Mouse (Mus musculus): ENCODE data around the gene Pde11a. TPM values are rescaled to one million over a fixed set of nuclear protein-coding genes. Genes with fewer than 3 reads are reported as not detected.

The Pde11a gene
- 0.13 and 0.20 TPM in 2 replicates for polyA plus RNA-seq (2016; fragmentation: Nextera tagmentation; extraction: Ambion mirVana)

DNA sequence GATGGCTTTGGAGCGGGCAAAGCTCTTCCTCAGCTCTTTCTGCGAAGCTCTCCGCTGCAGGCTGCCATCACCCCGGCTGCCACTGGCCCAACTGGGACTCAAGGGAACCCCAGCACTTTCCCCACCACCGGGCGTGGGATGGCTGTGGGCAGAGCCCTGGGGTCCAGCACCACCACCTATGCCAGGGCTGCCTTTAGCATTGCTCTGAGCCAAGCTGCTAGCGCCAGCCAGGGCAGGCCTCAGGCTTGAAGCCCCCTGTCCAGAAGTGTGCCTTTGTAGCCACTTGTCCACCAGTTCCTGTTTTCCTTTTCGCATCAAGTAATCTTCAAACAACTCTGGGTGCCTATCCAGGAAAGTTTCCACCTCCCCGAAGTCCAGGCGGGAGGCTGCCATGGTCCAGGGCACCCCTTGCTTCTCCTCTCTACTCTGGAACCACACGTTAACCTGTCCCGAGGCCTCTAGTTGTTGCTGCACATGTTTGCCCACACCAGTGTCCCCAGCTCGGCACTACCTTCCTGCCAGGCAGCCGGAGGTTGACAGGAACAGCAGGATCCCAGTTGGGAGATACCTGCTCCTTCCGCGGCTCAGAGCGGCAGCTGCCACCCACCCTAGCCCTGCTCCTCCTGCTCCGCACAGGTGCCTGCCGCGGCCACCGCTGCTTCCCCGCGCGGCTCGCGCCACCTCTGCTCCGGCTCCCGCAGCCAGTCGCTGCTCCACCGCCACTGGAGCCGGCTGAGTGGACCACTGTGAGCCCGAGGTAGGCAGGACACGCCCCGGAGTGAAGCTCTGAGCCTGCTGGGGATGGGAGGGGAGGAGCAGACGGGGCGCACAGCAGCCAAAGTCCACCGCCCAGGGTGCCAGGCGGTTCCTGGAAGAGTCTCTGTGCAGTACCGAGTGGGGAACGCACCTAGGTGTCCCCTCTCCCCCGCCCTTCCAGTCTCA lies at the start of gene Pde11a:
Pde11a (minus strand) TSS at position 560 of the 942 bp plus-strand sequence.
- H3K27me3 ChIP-seq: peaks cover 43% of the 10 kb centered on the region
- H3K4me3 ChIP-seq (replicated peaks): peak within 1 kb of the TSS; percentile 51
- no peaks in the 10 kb centered on the region for H3K36me3 ChIP-seq
- peak within 1 kb of the TSS; percentile 54 for H3K9ac ChIP-seq (replicated peaks)
- peaks cover 9% of the 10 kb centered on the region for H3K4me1 ChIP-seq (replicated peaks)
- H3K27ac ChIP-seq: no peak within 1 kb of the TSS
- peak within 1 kb of the TSS; percentile 95 for H3K4me2 ChIP-seq
- ATAC-seq (ENCODE audit: insufficient number of reproducible peaks, insufficient read depth, low FRiP score, low TSS enrichment, low read depth): peak; percentile 37
- WGBS: 16% methylated on average over 41 of the region's 41 CpGs
- H3K9me3 ChIP-seq: no peaks in the 10 kb centered on the region

GRCm38 (mm10) chr2:76386531-76386930 lies 48.0 kb upstream of the Pde11a start:
- Histone ChIP-seq H3K36me3 (peaks cover 29% of the 10 kb centered on the region), H3K9ac (replicated peaks) (no peak overlapping the region), H3K27me3 (no peaks in the 10 kb centered on the region), H3K4me3 (replicated peaks) (no peak overlapping the region), H3K9me3 (no peaks in the 10 kb centered on the region), H3K4me2 (no peak overlapping the region), H3K27ac (no peak overlapping the region), H3K4me1 (replicated peaks) (no peaks in the 10 kb centered on the region)
- ATAC-seq (ENCODE audit: insufficient number of reproducible peaks, insufficient read depth, low FRiP score, low TSS enrichment, low read depth): no peak

DNA sequence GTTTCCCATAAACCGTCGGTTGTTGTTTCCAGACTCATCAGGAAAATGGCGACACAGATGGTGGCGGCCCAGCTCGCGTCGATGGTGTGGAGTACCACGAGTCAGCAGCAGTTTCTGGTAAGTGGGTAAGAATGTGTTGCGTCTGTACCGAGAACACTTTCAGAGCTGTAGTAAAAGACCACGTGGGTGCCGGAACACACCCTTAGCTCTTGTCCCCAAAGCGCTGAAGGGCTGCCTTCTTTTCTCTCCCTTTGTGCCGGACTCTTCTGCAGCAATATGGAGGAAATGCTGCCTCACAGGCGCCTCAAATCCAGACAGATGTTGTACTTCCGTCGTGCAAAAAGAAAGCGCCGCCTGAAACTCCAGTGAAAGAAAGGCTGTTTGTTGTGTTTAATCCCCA lies 40.1 kb upstream of the Pde11a start:
- Histone ChIP-seq H3K4me1 (replicated peaks) (no peaks in the 10 kb centered on the region; the same call in 1 of the 2 replicates), H3K36me3 (peaks cover 79% of the 10 kb centered on the region), H3K9me3 (no peaks in the 10 kb centered on the region), H3K27ac (no peak overlapping the region), H3K9ac (replicated peaks) (no peak overlapping the region), H3K4me2 (no peak overlapping the region), H3K27me3 (no peaks in the 10 kb centered on the region), H3K4me3 (replicated peaks) (no peak overlapping the region)
- WGBS: 94% methylated on average over 19 of the region's 19 CpGs
- ATAC-seq (ENCODE audit: insufficient number of reproducible peaks, insufficient read depth, low FRiP score, low TSS enrichment, low read depth): no peak

DNA sequence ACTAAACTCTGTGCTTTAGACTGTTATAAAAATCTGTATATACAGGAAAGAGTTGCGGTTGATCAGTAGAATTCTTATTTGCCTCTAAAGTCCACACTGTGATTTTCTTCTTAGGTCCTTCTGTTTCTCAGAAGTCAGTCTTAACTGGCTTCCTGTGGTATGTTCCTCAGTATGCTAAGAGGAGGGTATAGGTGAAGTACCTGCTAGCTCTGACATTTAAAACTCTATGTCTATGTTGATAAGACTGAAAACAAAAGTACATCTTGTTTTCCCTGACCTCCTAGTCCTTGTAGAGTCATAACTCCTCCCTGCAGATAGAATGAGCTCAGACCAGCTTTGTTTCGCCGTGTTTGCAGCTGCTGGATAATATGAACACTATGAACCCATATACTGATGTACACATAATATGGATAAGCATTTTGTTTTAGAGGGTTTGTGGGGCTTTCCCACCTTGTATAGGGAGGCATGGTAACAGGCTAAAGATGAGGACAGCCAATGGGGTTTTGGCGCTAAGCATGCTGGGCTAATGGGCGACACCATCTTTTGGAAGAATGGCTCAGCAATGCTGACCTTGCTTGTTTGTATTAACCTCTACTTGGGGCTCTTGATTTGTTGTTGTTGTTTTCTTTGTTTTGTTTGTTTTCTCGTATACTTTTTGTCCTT lies 36.1 kb upstream of the Pde11a start:
- H3K4me1 ChIP-seq (replicated peaks): peaks cover 10% of the 10 kb centered on the region
- no peaks in the 10 kb centered on the region for H3K27me3 ChIP-seq
- ATAC-seq (ENCODE audit: insufficient number of reproducible peaks, insufficient read depth, low FRiP score, low TSS enrichment, low read depth): no peak
- no peak overlapping the region for H3K4me2 ChIP-seq
- H3K4me3 ChIP-seq (replicated peaks): no peak overlapping the region
- no peak overlapping the region for H3K9ac ChIP-seq (replicated peaks)
- peaks cover 67% of the 10 kb centered on the region for H3K36me3 ChIP-seq
- no peaks in the 10 kb centered on the region for H3K9me3 ChIP-seq
- no peak overlapping the region for H3K27ac ChIP-seq
- 91% methylated on average over 6 of the region's 6 CpGs for WGBS

DNA sequence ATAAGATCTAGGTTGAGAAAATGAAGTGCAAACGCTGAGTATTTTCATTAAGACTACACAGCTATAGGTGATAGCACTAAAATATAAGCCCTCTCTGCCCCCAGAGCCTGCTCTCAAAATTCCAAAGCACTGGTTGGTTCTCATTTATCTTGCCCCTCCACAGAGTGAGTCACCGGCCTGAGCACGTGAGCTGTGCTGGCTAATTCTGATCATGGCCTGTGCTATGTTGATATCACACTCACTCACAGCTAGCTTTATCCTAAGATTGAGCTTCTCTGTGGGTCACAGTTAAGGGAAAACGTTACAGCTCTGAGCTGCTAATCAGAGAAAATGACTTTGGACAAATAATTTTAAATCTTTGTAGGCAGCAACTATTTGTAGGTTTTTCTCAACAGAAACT lies 33.7 kb upstream of the Pde11a start:
- no peak for ATAC-seq (ENCODE audit: insufficient number of reproducible peaks, insufficient read depth, low FRiP score, low TSS enrichment, low read depth)
- Histone ChIP-seq H3K4me1 (replicated peaks) (peaks cover 10% of the 10 kb centered on the region), H3K9me3 (no peaks in the 10 kb centered on the region), H3K4me3 (replicated peaks) (no peak overlapping the region), H3K27me3 (no peaks in the 10 kb centered on the region), H3K4me2 (no peak overlapping the region), H3K9ac (replicated peaks) (no peak overlapping the region), H3K27ac (no peak overlapping the region), H3K36me3 (peaks cover 45% of the 10 kb centered on the region)
- WGBS: 87% methylated on average over 4 of the region's 4 CpGs

- no peak overlapping the region for H3K27ac ChIP-seq
- ATAC-seq (ENCODE audit: insufficient number of reproducible peaks, insufficient read depth, low FRiP score, low TSS enrichment, low read depth): no peak
Observed at GRCm38 (mm10) chr2:76370656-76370922, 32.0 kb upstream of the Pde11a start.

DNA sequence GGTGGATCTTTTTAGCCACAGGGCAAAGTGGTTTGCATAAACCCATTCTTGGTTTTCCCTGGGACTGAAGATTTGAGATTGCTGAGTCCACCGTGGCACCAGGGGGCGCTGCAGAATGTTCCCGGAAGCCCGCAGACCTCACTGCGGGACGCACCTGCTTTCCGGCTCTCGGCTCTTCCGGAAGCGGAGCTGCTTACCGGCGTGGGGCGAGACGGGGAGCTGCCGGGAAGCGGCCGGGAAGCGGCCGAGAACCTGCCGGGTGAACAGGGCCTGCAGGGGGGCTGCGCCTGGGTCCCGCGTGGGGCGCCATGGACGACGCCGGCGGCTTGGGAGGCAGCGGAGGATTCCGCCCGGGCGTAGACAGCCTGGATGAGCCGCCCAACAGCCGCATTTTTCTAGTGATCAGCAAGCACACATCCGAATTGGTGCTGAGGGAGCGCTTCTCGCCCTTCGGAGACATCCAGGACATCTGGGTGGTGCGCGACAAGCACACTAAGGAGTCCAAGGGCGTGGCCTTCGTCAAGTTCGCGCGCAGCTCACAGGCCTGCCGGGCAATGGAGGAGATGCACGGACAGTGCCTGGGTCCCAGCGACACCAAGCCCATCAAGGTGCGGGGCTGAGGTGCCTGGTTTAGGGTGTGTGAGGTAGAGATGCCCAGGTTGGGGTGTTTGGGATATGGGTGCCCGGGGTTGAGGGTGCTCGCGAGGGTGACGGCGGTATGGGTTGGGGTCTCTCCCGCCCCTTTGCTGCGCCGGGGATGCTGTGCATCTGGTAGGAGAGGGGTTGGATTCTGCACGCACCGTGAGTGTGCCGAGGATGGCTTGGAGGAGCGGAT lies 31.5 kb upstream of the Pde11a start, which contains the start of gene Rbm45:
Rbm45 (plus strand) TSS at position 164 of the 835 bp plus-strand sequence.
- ATAC-seq (ENCODE audit: insufficient number of reproducible peaks, insufficient read depth, low FRiP score, low TSS enrichment, low read depth): peak; percentile 86

More at GRCm38 (mm10) chr2:76370656-76370922, 32.0 kb upstream of the Pde11a start:
- peak overlapping the region; percentile 83 for H3K4me2 ChIP-seq
- no peaks in the 10 kb centered on the region for H3K27me3 ChIP-seq
- H3K9me3 ChIP-seq: no peaks in the 10 kb centered on the region
- 5% methylated on average over 7 of the region's 7 CpGs for WGBS
- peaks cover 10% of the 10 kb centered on the region for H3K4me1 ChIP-seq (replicated peaks)
- H3K4me3 ChIP-seq (replicated peaks): peak overlapping the region; percentile 85
- peaks cover 32% of the 10 kb centered on the region for H3K36me3 ChIP-seq
- peak overlapping the region; percentile 80 for H3K9ac ChIP-seq (replicated peaks)

DNA sequence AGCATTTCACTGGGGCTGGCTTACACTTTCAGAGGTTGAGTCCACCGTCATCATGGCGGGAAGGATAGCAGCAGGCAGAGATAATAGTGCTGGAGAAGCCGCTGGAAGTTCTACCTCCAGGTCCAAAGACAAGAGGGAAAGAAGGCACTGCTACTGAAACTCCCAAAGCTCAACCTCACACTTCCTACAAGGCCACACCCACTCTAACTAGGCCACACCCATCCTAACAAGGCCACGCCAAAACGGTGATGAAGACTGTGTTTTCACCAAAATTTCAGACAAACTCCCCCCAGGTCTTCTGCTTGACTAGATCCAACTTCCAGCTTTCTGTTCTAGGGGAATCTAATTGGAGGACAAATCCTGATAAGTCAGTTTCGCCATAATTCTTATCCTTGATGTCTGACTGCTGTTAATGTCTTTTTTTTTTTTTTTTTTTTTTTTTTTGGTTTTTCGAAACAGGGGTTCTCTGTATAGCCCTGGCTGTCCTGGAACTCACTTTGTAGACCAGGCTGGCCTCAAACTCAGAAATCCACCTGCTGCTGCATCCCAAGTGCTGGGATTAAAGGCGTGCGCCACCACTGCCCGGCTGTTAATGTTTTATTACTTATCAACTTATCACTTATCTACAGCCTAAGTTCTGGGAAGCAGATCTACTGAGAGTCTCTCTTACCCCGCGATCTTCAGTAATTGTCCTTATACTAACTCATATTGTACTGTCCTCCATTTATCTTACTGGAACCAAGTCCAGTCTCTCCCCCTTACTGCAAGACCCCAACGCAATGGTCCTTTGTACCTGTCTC lies 30.5 kb upstream of the Pde11a start:
- no peaks in the 10 kb centered on the region for H3K27me3 ChIP-seq
- no peak overlapping the region for H3K27ac ChIP-seq
- peaks cover 10% of the 10 kb centered on the region for H3K4me1 ChIP-seq (replicated peaks)
- no peak overlapping the region for H3K4me3 ChIP-seq (replicated peaks)
- H3K36me3 ChIP-seq: peaks cover 18% of the 10 kb centered on the region
- no peak overlapping the region for H3K9ac ChIP-seq (replicated peaks)
- no peak for ATAC-seq (ENCODE audit: insufficient number of reproducible peaks, insufficient read depth, low FRiP score, low TSS enrichment, low read depth)
- H3K9me3 ChIP-seq: no peaks in the 10 kb centered on the region
- H3K4me2 ChIP-seq: no peak overlapping the region
- WGBS: 68% methylated on average over 13 of the region's 13 CpGs

More for the DNA sequence above, 31.5 kb upstream of the Pde11a start, which contains the start of gene Rbm45:
- under 1% methylated on average over 61 of the region's 61 CpGs for WGBS
- Histone ChIP-seq H3K4me1 (replicated peaks) (peaks cover 10% of the 10 kb centered on the region), H3K27ac (peak within 1 kb of the TSS; percentile 42; the same call in 1 of the 2 replicates), H3K27me3 (no peaks in the 10 kb centered on the region), H3K9me3 (no peaks in the 10 kb centered on the region), H3K4me3 (replicated peaks) (peak within 1 kb of the TSS; percentile 85), H3K9ac (replicated peaks) (peak within 1 kb of the TSS; percentile 80), H3K4me2 (peak within 1 kb of the TSS; percentile 83), H3K36me3 (peaks cover 27% of the 10 kb centered on the region)

- Histone ChIP-seq H3K36me3 (peaks cover 4% of the 10 kb centered on the region), H3K27ac (no peak overlapping the region), H3K27me3 (no peaks in the 10 kb centered on the region), H3K4me1 (replicated peaks) (peaks cover 10% of the 10 kb centered on the region), H3K4me3 (replicated peaks) (no peak overlapping the region), H3K9me3 (no peaks in the 10 kb centered on the region), H3K4me2 (no peak overlapping the region), H3K9ac (replicated peaks) (no peak overlapping the region)
- ATAC-seq (ENCODE audit: insufficient number of reproducible peaks, insufficient read depth, low FRiP score, low TSS enrichment, low read depth): no peak
- WGBS: 23% methylated on average over 9 of the region's 9 CpGs
Observed at GRCm38 (mm10) chr2:76367188-76367922, 28.8 kb upstream of the Pde11a start.

- Histone ChIP-seq H3K4me1 (replicated peaks) (peaks cover under 1% of the 10 kb centered on the region), H3K27me3 (no peaks in the 10 kb centered on the region), H3K9ac (replicated peaks) (no peak overlapping the region), H3K9me3 (no peaks in the 10 kb centered on the region), H3K4me2 (no peak overlapping the region), H3K36me3 (no peaks in the 10 kb centered on the region), H3K27ac (no peak overlapping the region), H3K4me3 (replicated peaks) (no peak overlapping the region)
- WGBS: 75% methylated on average over 4 of the region's 4 CpGs
- ATAC-seq (ENCODE audit: insufficient number of reproducible peaks, insufficient read depth, low FRiP score, low TSS enrichment, low read depth): no peak
Observed at GRCm38 (mm10) chr2:76365811-76366210, 27.2 kb upstream of the Pde11a start.
